Mouse (Mus musculus): ENCODE results near the gene Acaa1a.

GRCm38 (mm10) chr9:119328488-119328887, 11.0 kb upstream of the Acaa1a start:
- TF ChIP-seq POLR2A (IDR thresholded peaks at IDR 0.05; ENCODE audit: control insufficient read depth, extremely low read depth, insufficient read depth, low read length, poor library complexity) (no peak), CTCF (IDR thresholded peaks at IDR 0.05; ENCODE audit: borderline replicate concordance, control insufficient read depth, extremely low read depth, insufficient read depth, low read length, poor library complexity) (no peak)

Data from thymus, adult 2 months (tissue).